Mouse (Mus musculus) intestine, embryonic 14.5 days (tissue): Measurements from ENCODE around the gene Tns2. TPM values are rescaled to one million over a fixed set of nuclear protein-coding genes. Genes with fewer than 3 reads are reported as not detected.

Experiments
- ATAC-seq: fragments of 200-750 bp; cut with Nextera tagmentation; replicated peaks from 2 replicates; pipeline ENCODE4 v1.8.0; 2017; ENCODE audit warnings: low read depth, moderate number of reproducible peaks, moderate TSS enrichment, moderate library complexity; ENCODE audit not compliant: low FRiP score, low TSS enrichment
- DNase-seq: peaks from one replicate; pipeline ENCODE4 v3.0.0-alpha.2; 2018; ENCODE audit warnings: low spot score
- H3K27ac ChIP-seq: fragments of 300-500 bp; sonication (generic); 2 replicates; pipeline ENCODE4 v1.5.1; 2014; ENCODE audit warnings: low read depth, mild to moderate bottlenecking, control low read depth
- H3K27me3 ChIP-seq: fragments of 300-500 bp; sonication (generic); replicated peaks from 2 replicates; pipeline ENCODE4 v1.6.1; 2014; ENCODE audit warnings: low read length, control low read depth; ENCODE audit not compliant: control insufficient read depth, insufficient read depth
- H3K36me3 ChIP-seq: fragments of 300-500 bp; sonication (generic); 2 replicates; pipeline ENCODE4 v1.6.1; 2014; ENCODE audit warnings: low read length, control low read depth; ENCODE audit not compliant: control insufficient read depth, insufficient read depth
- H3K4me1 ChIP-seq: fragments of 300-500 bp; sonication (generic); replicated peaks from 2 replicates; pipeline ENCODE4 v1.6.1; 2014; ENCODE audit warnings: low read length, control low read depth, mixed read lengths; ENCODE audit not compliant: control insufficient read depth, insufficient read depth
- H3K4me2 ChIP-seq: fragments of 300-500 bp; sonication (generic); 2 replicates; pipeline ENCODE4 v1.6.1; 2014; ENCODE audit warnings: low read length
- H3K4me3 ChIP-seq: fragments of 300-500 bp; sonication (generic); 2 replicates; pipeline ENCODE4 v1.5.1; 2014; ENCODE audit warnings: low read depth, low read length, control low read depth, mixed read lengths
- H3K9ac ChIP-seq: fragments of 300-500 bp; sonication (generic); 2 replicates; pipeline ENCODE4 v1.6.1; 2014; ENCODE audit warnings: mild to moderate bottlenecking, low read length
- H3K9me3 ChIP-seq: fragments of 300-500 bp; sonication (generic); 2 replicates; pipeline ENCODE4 v1.6.1; 2016; ENCODE audit warnings: low read length, control low read depth; ENCODE audit not compliant: control insufficient read depth
- WGBS: fragments of 180-500 bp; shearing (Covaris S2); extraction: QIAGEN DNeasy Blood & Tissue Kit; methylation state at CpG from one replicate; pipeline ENCODE4 v1.1.7; 2014; 5-methylcytosine and 5-hydroxymethylcytosine counted together
- polyA plus RNA-seq: library from polyadenylated mRNA; unstranded; fragments of >200 nt; fragmentation: Nextera tagmentation; extraction: Ambion mirVana; gene quantifications from 2 replicates; pipeline ENCODE4 v1.2.1, GENCODE M21; 2014

Tns2 gene
- polyA plus RNA-seq, 1 experiment from 2014 or later: 41.5 TPM

GRCm38 (mm10) chr15:102112181-102112580 is 12.0 kb downstream of the Tns2 start:
- ATAC-seq (no peak), DNase-seq (no peak)
- H3K9ac ChIP-seq: no peak overlapping the region
- no peak overlapping the region for H3K27ac ChIP-seq
- H3K4me1 ChIP-seq: peaks cover 13% of the 10 kb centered on the region
- 92% methylated on average over 6 of the region's 6 CpGs for WGBS
- H3K36me3 ChIP-seq: peaks cover 94% of the 10 kb centered on the region
- no peaks in the 10 kb centered on the region for H3K27me3 ChIP-seq
- no peak overlapping the region for H3K4me2 ChIP-seq
- H3K9me3 ChIP-seq: no peaks in the 10 kb centered on the region
- H3K4me3 ChIP-seq: no peak overlapping the region

DNA sequence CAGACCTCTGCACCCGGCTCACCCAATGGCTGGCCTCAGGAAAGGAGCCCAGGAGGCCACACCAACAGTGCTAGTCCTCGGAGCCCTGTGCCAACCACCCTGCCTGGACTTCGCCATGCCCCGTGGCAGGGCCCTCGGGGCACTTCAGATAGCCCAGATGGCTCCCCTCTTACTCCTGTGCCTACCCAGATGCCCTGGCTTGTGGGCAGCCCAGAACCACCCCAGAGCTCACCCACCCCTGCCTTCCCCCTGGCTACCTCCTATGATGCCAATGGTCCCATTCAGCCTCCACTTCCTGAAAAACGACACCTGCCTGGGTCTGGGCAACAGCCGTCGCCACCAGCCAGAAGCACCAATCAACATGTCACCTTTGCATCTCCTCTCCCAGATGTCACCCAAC is 12.6 kb downstream of the Tns2 start:
- Histone ChIP-seq H3K9ac (no peak overlapping the region), H3K9me3 (no peaks in the 10 kb centered on the region), H3K27me3 (no peaks in the 10 kb centered on the region), H3K27ac (no peak overlapping the region), H3K4me2 (no peak overlapping the region), H3K4me3 (no peak overlapping the region), H3K4me1 (peaks cover 13% of the 10 kb centered on the region), H3K36me3 (peaks cover 94% of the 10 kb centered on the region)
- ATAC-seq (no peak), DNase-seq (no peak)
- 78% methylated on average over 8 of the region's 8 CpGs for WGBS

- Histone ChIP-seq H3K9ac (no peak overlapping the region), H3K9me3 (no peaks in the 10 kb centered on the region), H3K36me3 (peaks cover 94% of the 10 kb centered on the region), H3K27me3 (no peaks in the 10 kb centered on the region), H3K4me2 (no peak overlapping the region), H3K4me3 (no peak overlapping the region), H3K4me1 (peaks cover 10% of the 10 kb centered on the region), H3K27ac (no peak overlapping the region)
- DNase-seq (no peak), ATAC-seq (no peak)
- WGBS: 82% methylated on average over 4 of the region's 4 CpGs
Measured at GRCm38 (mm10) chr15:102113674-102114073, 13.5 kb downstream of the Tns2 start.

DNA sequence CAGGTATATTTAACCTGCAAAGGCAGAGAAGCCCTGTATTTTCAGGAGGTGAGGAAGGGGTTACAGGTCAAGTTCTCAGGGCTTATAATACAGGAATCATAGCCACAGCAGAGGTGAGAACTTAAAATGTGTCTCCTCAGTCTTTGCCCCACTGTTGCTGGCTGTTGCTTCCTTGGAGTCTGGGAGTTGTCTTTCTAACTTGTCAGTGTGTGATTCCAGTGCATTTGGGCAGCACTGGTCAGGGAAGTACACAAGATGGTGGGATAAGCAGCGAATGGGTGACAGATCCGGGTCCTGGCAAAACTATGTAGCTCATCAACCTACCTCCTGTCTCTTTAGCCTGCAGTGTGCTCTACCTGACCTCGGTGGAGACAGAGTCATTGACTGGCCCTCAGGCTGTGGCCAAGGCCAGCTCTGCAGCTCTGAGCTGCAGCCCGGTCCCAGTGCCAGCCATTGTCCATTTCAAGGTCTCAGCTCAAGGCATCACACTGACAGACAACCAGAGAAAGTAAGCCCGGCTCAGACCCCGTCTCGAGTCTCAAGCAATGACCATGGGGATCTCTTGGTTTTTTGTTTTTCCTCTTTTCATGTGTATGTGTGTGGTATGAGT is 14.5 kb downstream of the Tns2 start:
- H3K4me3 ChIP-seq: no peak overlapping the region
- WGBS: 87% methylated on average over 7 of the region's 7 CpGs
- no peaks in the 10 kb centered on the region for H3K9me3 ChIP-seq
- no peak overlapping the region for H3K4me2 ChIP-seq
- H3K36me3 ChIP-seq: peaks cover 98% of the 10 kb centered on the region
- H3K27ac ChIP-seq: no peak overlapping the region
- DNase-seq (no peak), ATAC-seq (no peak)
- peaks cover 8% of the 10 kb centered on the region; the same call in 1 of the 2 replicates for H3K4me1 ChIP-seq
- H3K27me3 ChIP-seq: no peaks in the 10 kb centered on the region
- H3K9ac ChIP-seq: no peak overlapping the region

DNA sequence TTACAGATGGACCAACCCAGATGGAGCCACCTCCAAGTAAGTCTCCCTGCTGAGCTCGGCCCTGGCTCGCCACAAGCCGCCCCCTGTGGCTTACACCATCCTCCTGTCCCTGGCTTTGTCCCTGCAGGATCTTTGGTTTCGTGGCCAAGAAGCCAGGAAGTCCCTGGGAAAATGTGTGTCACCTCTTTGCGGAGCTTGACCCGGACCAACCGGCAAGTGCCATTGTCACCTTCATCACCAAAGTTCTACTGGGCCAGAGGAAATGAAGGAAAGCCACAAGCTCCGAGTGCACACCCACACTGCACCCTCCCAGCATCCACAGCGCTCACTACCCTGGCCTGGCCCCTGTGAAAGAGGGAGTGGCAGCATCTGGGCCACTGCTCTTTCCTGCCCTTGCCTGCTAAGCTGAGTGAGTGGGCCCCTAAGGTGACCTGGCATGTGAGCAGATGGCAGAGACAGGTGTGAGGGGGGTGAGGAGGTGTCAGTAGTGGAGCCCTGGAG is 15.6 kb downstream of the Tns2 start:
- Histone ChIP-seq H3K27me3 (no peaks in the 10 kb centered on the region), H3K27ac (no peak overlapping the region), H3K36me3 (peaks cover 90% of the 10 kb centered on the region), H3K9me3 (no peaks in the 10 kb centered on the region), H3K4me3 (no peak overlapping the region), H3K4me1 (peaks cover 8% of the 10 kb centered on the region; the same call in 1 of the 2 replicates), H3K4me2 (no peak overlapping the region), H3K9ac (no peak overlapping the region)
- no peak for DNase-seq
- no peak for ATAC-seq
- 75% methylated on average over 9 of the region's 9 CpGs for WGBS

GRCm38 (mm10) chr15:102116753-102117415 is 16.7 kb downstream of the Tns2 start:
- H3K4me2 ChIP-seq: no peak overlapping the region
- no peak for DNase-seq

GRCm38 (mm10) chr15:102117461-102118443 is 17.5 kb downstream of the Tns2 start:
- Histone ChIP-seq H3K27me3 (no peaks in the 10 kb centered on the region), H3K27ac (no peak overlapping the region), H3K9ac (no peak overlapping the region), H3K4me1 (peaks cover 8% of the 10 kb centered on the region; the same call in 1 of the 2 replicates), H3K9me3 (no peaks in the 10 kb centered on the region), H3K36me3 (peaks cover 85% of the 10 kb centered on the region), H3K4me2 (no peak overlapping the region), H3K4me3 (no peak overlapping the region)
- no peak for DNase-seq
- 83% methylated on average over 19 of the region's 19 CpGs for WGBS
- no peak for ATAC-seq

More at GRCm38 (mm10) chr15:102116753-102117415, 16.7 kb downstream of the Tns2 start:
- Histone ChIP-seq H3K27ac (peak overlapping the region; percentile 27; the same call in 1 of the 2 replicates), H3K4me3 (no peak overlapping the region), H3K9ac (no peak overlapping the region), H3K9me3 (no peaks in the 10 kb centered on the region), H3K27me3 (no peaks in the 10 kb centered on the region), H3K36me3 (peaks cover 90% of the 10 kb centered on the region), H3K4me1 (peaks cover 8% of the 10 kb centered on the region; the same call in 1 of the 2 replicates)
- 62% methylated on average over 11 of the region's 11 CpGs for WGBS
- no peak; the same call in 1 of the 2 replicates for ATAC-seq

DNA sequence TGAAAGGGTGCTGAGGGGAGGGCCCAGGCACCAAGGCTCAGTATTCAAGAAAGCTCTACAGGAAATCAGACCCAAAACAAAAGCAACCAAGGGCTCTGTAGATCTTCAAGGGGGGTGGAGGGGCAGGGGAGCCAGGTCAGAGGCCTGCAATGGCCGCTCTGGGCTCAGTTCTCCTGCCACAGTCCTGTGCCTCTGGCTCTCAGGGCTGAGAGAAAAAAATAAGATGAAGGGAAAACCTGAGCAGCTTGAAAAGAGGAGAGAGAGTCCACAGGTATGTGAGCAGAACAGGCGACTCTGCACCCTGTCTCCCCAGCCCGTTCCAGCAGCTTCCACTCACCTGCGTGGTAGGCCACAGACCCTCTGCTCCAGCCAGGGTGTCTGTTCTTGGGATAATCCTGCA is 18.4 kb downstream of the Tns2 start:
- H3K36me3 ChIP-seq: peaks cover 80% of the 10 kb centered on the region
- peaks cover 8% of the 10 kb centered on the region; the same call in 1 of the 2 replicates for H3K4me1 ChIP-seq
- WGBS: 88% methylated on average over 4 of the region's 4 CpGs
- no peak overlapping the region for H3K4me2 ChIP-seq
- ATAC-seq (no peak), DNase-seq (no peak)
- H3K27ac ChIP-seq: no peak overlapping the region
- H3K9ac ChIP-seq: no peak overlapping the region
- H3K9me3 ChIP-seq: no peaks in the 10 kb centered on the region
- no peaks in the 10 kb centered on the region for H3K27me3 ChIP-seq
- no peak overlapping the region for H3K4me3 ChIP-seq
